Mouse (Mus musculus) liver, embryonic 16.5 days (tissue): ENCODE data around the gene Hoxa5. TPM values are rescaled to one million over a fixed set of nuclear protein-coding genes. Genes with fewer than 3 reads are reported as not detected.

Experiments used
- ATAC-seq: fragments of 200-750 bp; cut with Nextera tagmentation; 2 replicates; pipeline ENCODE4 v1.8.0; 2017; ENCODE audit warnings: low read depth, mild to moderate bottlenecking, moderate number of reproducible peaks, moderate library complexity
- H3K27ac ChIP-seq: fragments of 300-500 bp; sonication (generic); 2 replicates; pipeline ENCODE4 v1.5.1; 2014; ENCODE audit warnings: mild to moderate bottlenecking, low read length
- H3K27me3 ChIP-seq: fragments of 300-500 bp; sonication (generic); 2 replicates; pipeline ENCODE4 v1.6.1; 2014; ENCODE audit warnings: low read depth, low read length, mixed read lengths; ENCODE audit not compliant: control insufficient read depth, insufficient read depth
- H3K36me3 ChIP-seq: fragments of 300-500 bp; sonication (generic); 2 replicates; pipeline ENCODE4 v1.6.1; 2014; ENCODE audit warnings: mild to moderate bottlenecking; ENCODE audit not compliant: control insufficient read depth, insufficient read depth
- H3K4me1 ChIP-seq: fragments of 300-500 bp; sonication (generic); 2 replicates; pipeline ENCODE4 v1.6.1; 2014; ENCODE audit warnings: low read depth, low read length, mixed read lengths; ENCODE audit not compliant: control insufficient read depth
- H3K4me2 ChIP-seq: fragments of 300-500 bp; sonication (generic); 2 replicates; pipeline ENCODE4 v1.6.1; 2014; ENCODE audit warnings: low read depth, low read length, mixed read lengths
- H3K4me3 ChIP-seq: fragments of 300-500 bp; sonication (generic); 2 replicates; pipeline ENCODE4 v1.5.1; 2014; ENCODE audit warnings: low read depth, mild to moderate bottlenecking, low read length
- H3K9ac ChIP-seq: fragments of 300-500 bp; sonication (generic); 2 replicates; pipeline ENCODE4 v1.6.1; 2014; ENCODE audit warnings: low read depth, low read length
- H3K9me3 ChIP-seq: fragments of 300-500 bp; sonication (generic); replicated peaks from 2 replicates; pipeline ENCODE4 v1.6.1; 2016; ENCODE audit warnings: low read length; ENCODE audit not compliant: control insufficient read depth
- WGBS: fragments of 180-500 bp; shearing (Covaris S2); extraction: QIAGEN DNeasy Blood & Tissue Kit; methylation state at CpG from one replicate; pipeline ENCODE4 v1.1.7; 2014; ENCODE audit not compliant: insufficient replicate concordance; 5-methylcytosine and 5-hydroxymethylcytosine counted together
- polyA plus RNA-seq: library from polyadenylated mRNA; unstranded; fragments of >200 nt; fragmentation: Nextera tagmentation; extraction: Ambion mirVana; gene quantifications from 2 replicates; pipeline ENCODE4 v1.2.1, GENCODE M21; 2015

Hoxa5 gene
- polyA plus RNA-seq, 1 experiment from 2014 or later = 0.68 TPM

DNA sequence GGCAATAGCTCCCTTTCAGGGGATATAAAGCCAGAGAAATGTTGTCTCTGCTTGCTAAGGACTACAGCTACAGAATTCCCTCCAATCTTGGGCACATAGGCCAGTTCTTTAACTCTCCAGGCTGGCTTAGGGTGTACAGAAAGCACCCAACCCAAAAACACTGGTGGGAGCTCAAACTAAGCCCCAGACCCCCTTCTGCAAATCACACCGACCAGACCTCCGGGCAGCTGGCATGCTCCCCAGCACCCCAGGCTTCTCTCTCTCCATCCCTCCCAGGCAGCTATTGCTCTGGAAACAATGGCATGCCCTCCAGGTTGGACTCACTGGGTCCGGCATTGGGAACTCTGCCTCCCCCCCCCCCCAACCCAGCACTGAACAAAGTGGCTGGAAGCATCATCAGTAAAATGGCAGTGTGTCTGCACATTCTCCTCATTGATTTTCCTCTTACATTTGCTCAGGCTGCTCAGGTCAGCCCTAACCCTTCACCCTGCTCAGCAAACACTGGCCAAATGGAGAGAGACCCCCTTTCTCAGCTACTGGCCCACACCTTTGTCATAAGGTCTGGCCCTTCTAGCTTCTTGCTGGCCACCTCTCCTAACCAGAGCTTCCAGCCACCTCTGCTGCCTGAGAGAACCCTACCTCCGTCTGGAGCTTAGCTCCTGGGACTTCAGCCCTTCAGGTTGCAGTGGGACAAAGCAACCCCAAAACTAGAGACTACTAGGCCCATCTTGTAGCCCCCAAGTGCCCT is 25.3 kb downstream of the Hoxa5 start:
- no peaks in the 10 kb centered on the region for H3K36me3 ChIP-seq
- peak overlapping the region; percentile 14; the same call in 1 of the 2 replicates for H3K9ac ChIP-seq
- no peak for ATAC-seq
- peaks cover 3% of the 10 kb centered on the region; the same call in 1 of the 2 replicates for H3K4me1 ChIP-seq
- no peaks in the 10 kb centered on the region for H3K9me3 ChIP-seq
- 27% methylated on average over 4 of the region's 4 CpGs for WGBS
- H3K27ac ChIP-seq = no peak overlapping the region
- no peak overlapping the region for H3K4me2 ChIP-seq
- no peak overlapping the region for H3K4me3 ChIP-seq
- peaks cover 76% of the 10 kb centered on the region for H3K27me3 ChIP-seq

DNA sequence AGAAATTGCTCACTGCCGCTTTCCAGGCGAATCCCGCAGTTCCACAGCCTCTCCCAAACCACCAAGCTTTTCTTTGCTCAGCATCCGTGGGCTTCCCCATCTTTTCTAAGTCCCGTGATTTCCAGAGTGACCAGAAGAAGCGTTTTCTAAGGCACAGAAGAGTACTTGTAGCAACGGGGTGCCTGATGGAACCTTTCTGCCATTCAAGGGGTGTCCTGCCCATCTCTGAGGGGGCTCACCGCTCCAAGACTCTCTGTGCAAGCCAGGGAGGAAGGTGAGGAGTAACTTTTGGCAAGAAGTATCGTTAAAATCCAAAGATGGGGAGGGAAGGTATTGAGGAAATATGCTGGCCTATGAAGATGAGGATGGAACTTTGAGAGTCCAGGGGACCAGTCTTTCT is 26.6 kb downstream of the Hoxa5 start:
- 10% methylated on average over 9 of the region's 9 CpGs for WGBS
- no peak overlapping the region for H3K4me3 ChIP-seq
- H3K27ac ChIP-seq = no peak overlapping the region
- no peaks in the 10 kb centered on the region; the same call in 1 of the 2 replicates for H3K4me1 ChIP-seq
- H3K9me3 ChIP-seq = no peaks in the 10 kb centered on the region
- ATAC-seq = no peak
- H3K4me2 ChIP-seq = no peak overlapping the region
- H3K27me3 ChIP-seq = peaks cover 83% of the 10 kb centered on the region
- H3K9ac ChIP-seq = no peak overlapping the region
- no peaks in the 10 kb centered on the region for H3K36me3 ChIP-seq

DNA sequence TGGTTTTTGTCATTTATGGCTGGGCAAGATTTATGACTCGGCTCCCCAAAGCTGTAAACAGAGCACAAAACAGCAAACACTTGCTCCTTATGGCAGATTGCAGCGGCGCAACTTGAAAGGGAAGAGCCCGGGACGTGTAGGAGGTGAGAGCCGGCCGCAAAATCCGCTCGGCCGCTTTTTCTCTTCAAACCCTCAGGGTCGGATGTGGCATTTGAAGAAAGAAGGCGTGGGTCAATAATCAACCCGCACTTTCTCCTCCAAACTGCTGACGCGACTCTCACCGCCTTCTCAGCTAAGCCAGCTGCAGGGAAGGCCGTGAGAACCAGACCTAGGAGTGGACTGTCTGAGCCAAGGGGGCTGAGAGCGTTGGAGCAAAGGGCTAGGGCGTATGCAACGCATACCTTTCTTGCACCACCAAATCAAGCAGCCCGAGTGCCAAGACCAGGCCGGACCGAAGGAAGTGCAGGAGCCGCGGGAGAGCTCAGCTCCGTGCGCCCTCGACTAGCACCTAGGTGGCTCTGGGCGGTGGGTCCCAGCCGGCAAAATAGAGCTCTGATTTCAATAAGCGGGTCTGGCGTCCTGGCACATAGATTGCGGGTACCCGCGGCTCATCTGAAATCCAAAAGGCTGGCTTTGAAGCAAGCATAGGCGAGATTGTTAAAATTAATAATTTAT is 27.2 kb downstream of the Hoxa5 start, which contains the start of gene 5730596B20Rik:
5730596B20Rik (plus strand) TSS at position 438 of the 675 bp plus-strand sequence.
- H3K27me3 ChIP-seq = peaks cover 89% of the 10 kb centered on the region
- H3K9ac ChIP-seq = no peak within 1 kb of the TSS

DNA sequence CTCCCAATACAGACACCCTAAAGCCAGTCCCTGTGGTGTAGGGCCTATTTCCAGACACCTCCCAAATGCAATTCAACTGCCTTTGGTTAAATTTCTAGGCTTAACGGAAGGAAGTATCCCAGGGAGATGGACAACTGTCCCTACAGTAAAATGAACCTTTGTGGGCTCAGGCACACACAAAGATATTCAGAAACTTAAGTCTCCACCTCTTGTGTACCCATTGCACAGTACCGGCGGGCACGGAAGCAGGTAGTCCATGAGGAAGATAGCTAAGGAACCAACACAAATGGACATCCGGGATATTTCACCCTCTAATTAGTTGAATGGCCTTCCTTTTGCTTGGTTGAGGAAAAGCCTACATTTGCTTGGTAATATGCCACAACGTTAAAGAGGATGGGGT is 28.0 kb downstream of the Hoxa5 start:
- no peak for ATAC-seq
- Histone ChIP-seq H3K9me3 (no peaks in the 10 kb centered on the region), H3K4me1 (peaks cover 3% of the 10 kb centered on the region; the same call in 1 of the 2 replicates), H3K4me2 (no peak overlapping the region), H3K36me3 (no peaks in the 10 kb centered on the region), H3K27me3 (peaks cover 94% of the 10 kb centered on the region), H3K4me3 (no peak overlapping the region; the same call in 1 of the 2 replicates), H3K27ac (no peak overlapping the region), H3K9ac (no peak overlapping the region)
- 6% methylated on average over 6 of the region's 6 CpGs for WGBS

More for the DNA sequence above, 27.2 kb downstream of the Hoxa5 start, which contains the start of gene 5730596B20Rik:
- no peak for ATAC-seq
- Histone ChIP-seq H3K9me3 (no peaks in the 10 kb centered on the region), H3K4me3 (peak within 1 kb of the TSS; percentile 11; the same call in 1 of the 2 replicates), H3K27ac (no peak within 1 kb of the TSS), H3K4me2 (no peak within 1 kb of the TSS), H3K36me3 (no peaks in the 10 kb centered on the region), H3K4me1 (peaks cover 3% of the 10 kb centered on the region; the same call in 1 of the 2 replicates)
- 6% methylated on average over 36 of the region's 36 CpGs for WGBS

DNA sequence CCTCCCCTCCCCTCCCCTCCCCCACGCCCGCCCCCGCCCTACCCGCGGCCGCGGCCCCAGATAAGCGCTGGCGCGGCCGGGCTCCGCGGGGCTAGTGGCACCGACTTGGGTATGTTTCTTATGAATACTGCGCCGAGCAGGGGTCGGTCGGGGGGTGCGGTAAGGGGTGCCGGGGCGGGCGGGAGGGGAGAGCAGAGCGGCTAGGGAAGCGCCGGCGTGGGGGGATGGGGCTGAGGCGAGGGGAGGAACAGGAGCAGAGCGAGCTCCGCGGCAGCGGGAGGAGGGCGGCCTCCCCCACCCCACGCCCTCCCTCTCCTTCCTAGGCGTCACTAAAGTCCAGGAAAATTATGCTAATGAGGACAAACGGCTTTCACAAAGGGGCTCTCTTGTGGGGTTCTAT is 28.5 kb downstream of the Hoxa5 start:
- Histone ChIP-seq H3K9me3 (no peaks in the 10 kb centered on the region), H3K27ac (no peak overlapping the region), H3K4me1 (peaks cover 3% of the 10 kb centered on the region; the same call in 1 of the 2 replicates), H3K4me2 (no peak overlapping the region), H3K9ac (no peak overlapping the region), H3K4me3 (peak overlapping the region; percentile 33), H3K27me3 (peaks cover 94% of the 10 kb centered on the region), H3K36me3 (no peaks in the 10 kb centered on the region)
- WGBS = 1% methylated on average over 14 of the region's 35 CpGs
- ATAC-seq = no peak

DNA sequence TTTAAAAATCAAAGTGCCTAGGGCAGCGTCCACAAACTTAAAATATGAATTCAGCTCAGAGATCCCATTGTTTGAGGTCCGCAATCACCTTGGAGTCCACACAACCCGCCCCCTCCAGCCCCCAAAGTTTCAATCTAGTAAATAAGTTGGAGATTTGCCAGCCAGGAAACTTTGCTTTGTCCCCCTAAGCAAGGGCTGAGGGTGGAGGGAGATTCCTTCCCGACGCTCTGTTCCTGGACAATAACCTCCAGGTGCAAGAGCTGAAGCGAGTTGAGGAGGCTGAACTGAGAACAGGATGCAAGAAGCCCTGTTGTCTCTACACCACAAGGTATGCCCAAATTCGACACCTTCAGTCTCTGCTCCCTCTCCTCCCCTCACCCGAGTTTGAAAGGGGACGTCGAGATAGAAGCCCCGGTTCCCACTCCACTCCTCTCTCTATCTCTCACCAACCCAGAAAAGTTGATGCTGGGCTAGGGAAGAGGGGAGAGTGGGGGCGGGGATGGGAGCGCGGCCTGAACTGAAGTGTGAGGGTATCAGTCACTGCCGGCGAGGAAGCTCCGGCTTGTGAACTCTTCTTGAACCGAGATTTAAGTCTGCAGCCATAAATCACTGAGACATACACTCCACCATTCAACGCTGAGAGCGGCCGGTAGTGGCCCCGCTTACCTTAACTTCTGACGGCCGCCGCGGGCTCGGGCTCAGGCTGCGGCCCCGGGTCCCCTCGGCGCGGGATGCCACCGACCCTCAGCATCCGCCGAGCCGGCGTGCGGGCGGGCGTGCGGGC is 29.2 kb downstream of the Hoxa5 start:
- Histone ChIP-seq H3K9ac (no peak overlapping the region), H3K4me2 (no peak overlapping the region), H3K27ac (no peak overlapping the region; the same call in 1 of the 2 replicates), H3K27me3 (peaks cover 94% of the 10 kb centered on the region), H3K4me1 (peaks cover 3% of the 10 kb centered on the region; the same call in 1 of the 2 replicates), H3K36me3 (no peaks in the 10 kb centered on the region), H3K4me3 (peak overlapping the region; percentile 33), H3K9me3 (no peaks in the 10 kb centered on the region)
- 6% methylated on average over 41 of the region's 41 CpGs for WGBS
- no peak for ATAC-seq

DNA sequence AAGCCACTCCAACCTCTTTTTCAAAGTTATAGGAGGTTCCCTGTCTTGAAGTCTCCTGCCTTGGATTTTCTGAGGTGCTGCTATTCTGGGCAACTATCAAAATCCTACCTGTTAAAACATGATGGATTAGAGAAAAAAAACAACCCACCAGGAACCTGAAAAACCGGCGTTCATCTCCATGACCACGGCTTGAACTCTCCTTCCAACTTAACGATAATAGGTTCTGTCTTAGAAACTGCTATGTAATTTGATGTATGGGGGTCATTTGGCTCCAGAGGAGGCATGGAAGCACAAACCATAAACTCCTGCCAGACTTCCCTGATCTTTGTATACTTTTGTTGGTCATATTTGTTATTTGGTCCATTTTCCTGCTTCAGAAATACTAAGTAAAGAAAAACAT is 30.7 kb downstream of the Hoxa5 start:
- ATAC-seq = no peak
- Histone ChIP-seq H3K36me3 (no peaks in the 10 kb centered on the region), H3K4me1 (peaks cover 3% of the 10 kb centered on the region; the same call in 1 of the 2 replicates), H3K9me3 (no peaks in the 10 kb centered on the region), H3K27me3 (peaks cover 92% of the 10 kb centered on the region), H3K4me3 (no peak overlapping the region), H3K4me2 (no peak overlapping the region), H3K9ac (no peak overlapping the region), H3K27ac (no peak overlapping the region)
- 14% methylated on average over 4 of the region's 4 CpGs for WGBS

DNA sequence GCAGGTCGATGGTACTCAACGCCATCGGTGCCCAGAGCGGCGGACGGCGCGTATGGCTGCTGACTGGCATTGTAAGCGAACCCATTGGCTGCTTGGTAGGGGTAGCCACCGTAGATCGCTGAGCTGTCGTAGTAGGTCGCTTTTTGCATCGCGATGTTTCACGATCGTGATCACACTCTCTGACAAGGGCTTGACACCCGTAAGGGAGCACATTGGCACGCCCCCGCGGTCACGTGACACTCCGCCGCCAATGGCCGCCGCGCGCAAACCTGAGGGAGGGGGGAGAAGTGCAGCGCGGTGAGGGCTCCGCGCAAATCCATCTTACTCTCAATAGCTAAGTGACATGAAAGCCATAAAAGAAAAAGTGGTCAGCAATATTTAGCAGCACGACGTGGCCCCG is 31.9 kb downstream of the Hoxa5 start:
- Histone ChIP-seq H3K27me3 (peaks cover 92% of the 10 kb centered on the region), H3K36me3 (no peaks in the 10 kb centered on the region), H3K4me1 (peaks cover 3% of the 10 kb centered on the region; the same call in 1 of the 2 replicates), H3K9ac (no peak overlapping the region), H3K9me3 (no peaks in the 10 kb centered on the region), H3K4me3 (peak overlapping the region; percentile 32), H3K27ac (no peak overlapping the region), H3K4me2 (peak overlapping the region; percentile 34)
- 5% methylated on average over 35 of the region's 35 CpGs for WGBS
- peak; percentile 50 for ATAC-seq
